Mouse (Mus musculus) cerebellum, adult 2 months (tissue): ENCODE results near the gene Il2rb. TPM values are rescaled to one million over a fixed set of nuclear protein-coding genes. Genes with fewer than 3 reads are reported as not detected.
A peak's percentile ranks its signal among the peaks of the same experiment; 100 is the strongest.

ENCODE experiments used
- DNase-seq, 2 experiments: peaks; one replicate each; pipeline ENCODE4 v3.0.0; 2021
- H3K27ac ChIP-seq: fragments of 200-500 bp; 2 replicates; pipeline ENCODE4 v1.5.1; 2012; ENCODE audit warnings: low read length, control low read depth, inconsistent platforms; ENCODE audit not compliant: insufficient read depth
- H3K27me3 ChIP-seq: fragments of 200-500 bp; 2 replicates; pipeline ENCODE4 v1.6.1; 2012; ENCODE audit warnings: inconsistent platforms, mild to moderate bottlenecking, low read length, moderate library complexity; ENCODE audit not compliant: control insufficient read depth, insufficient read depth
- H3K4me1 ChIP-seq: fragments of 200-500 bp; 2 replicates; pipeline ENCODE4 v1.6.1; 2011; ENCODE audit warnings: low read length; ENCODE audit not compliant: control insufficient read depth, insufficient read depth
- H3K4me3 ChIP-seq: fragments of 200-500 bp; replicated peaks from 2 replicates; pipeline ENCODE3; 2011; ENCODE audit warnings: mild to moderate bottlenecking, low read depth, low read length, control low read depth; ENCODE audit not compliant: insufficient read depth
- CTCF ChIP-seq: fragments of 200-500 bp; IDR thresholded peaks from 2 replicates; pipeline ENCODE4 v1.5.1; 2011; ENCODE audit warnings: low read depth, mild to moderate bottlenecking, control low read depth, low read length, moderate library complexity, borderline replicate concordance; ENCODE audit not compliant: insufficient read depth
- POLR2A ChIP-seq: fragments of 200-500 bp; IDR thresholded peaks from 2 replicates; pipeline ENCODE4 v1.6.1; 2011; ENCODE audit warnings: low read length, control low read depth, borderline replicate concordance; ENCODE audit not compliant: insufficient read depth
- WGBS: fragments of 180-500 bp; shearing (Covaris S2); methylation state at CpG from one replicate; pipeline ENCODE4 v1.1.7; 2018; 5-methylcytosine and 5-hydroxymethylcytosine counted together
- polyA plus RNA-seq: library from polyadenylated mRNA; depleted of rRNA; stranded (reverse); fragments of >200 nt; gene quantifications from 2 replicates; pipeline ENCODE4 v1.2.3, GENCODE M21; 2012; rRNA removed

Il2rb gene
- polyA plus RNA-seq, 1 experiment, result 0.10 TPM

- DNase-seq, result peak in 1 of 2 experiments; percentile 54
- no peak for TF ChIP-seq CTCF
- TF ChIP-seq POLR2A, result no peak
- WGBS, result 27% methylated on average over 23 of the region's 23 CpGs
- Histone ChIP-seq H3K4me1 (peaks cover 34% of the 10 kb centered on the region), H3K27me3 (no peaks in the 10 kb centered on the region), H3K4me3 (peak overlapping the region; percentile 54), H3K27ac (peak overlapping the region; percentile 70)
These were observed 57.6 kb downstream of the Il2rb start for GRCm38 (mm10) chr15:78437237-78438017.

GRCm38 (mm10) chr15:78436380-78437192 is 58.5 kb downstream of the Il2rb start:
- no peaks in the 10 kb centered on the region for H3K27me3 ChIP-seq
- H3K27ac ChIP-seq, result peak overlapping the region; percentile 75
- TF ChIP-seq POLR2A (no peak), CTCF (peak; percentile 16; the same call in 1 of the 2 replicates)
- 6% methylated on average over 32 of the region's 32 CpGs for WGBS
- peak; percentile 93 to 95 for DNase-seq
- H3K4me3 ChIP-seq, result peak overlapping the region; percentile 54
- H3K4me1 ChIP-seq, result peaks cover 34% of the 10 kb centered on the region

- DNase-seq, result peak in 1 of 2 experiments; percentile 36
- no peak overlapping the region for H3K4me3 ChIP-seq
- H3K27ac ChIP-seq, result no peak overlapping the region
- 82% methylated on average over 11 of the region's 11 CpGs for WGBS
- H3K4me1 ChIP-seq, result peaks cover 33% of the 10 kb centered on the region
- H3K27me3 ChIP-seq, result no peaks in the 10 kb centered on the region
- TF ChIP-seq CTCF, result no peak
- TF ChIP-seq POLR2A, result no peak
These were observed 59.4 kb downstream of the Il2rb start for GRCm38 (mm10) chr15:78435681-78436080.

GRCm38 (mm10) chr15:78434896-78435520 is 60.1 kb downstream of the Il2rb start:
- H3K27ac ChIP-seq, result no peak overlapping the region
- no peak for TF ChIP-seq POLR2A
- TF ChIP-seq CTCF, result peak; percentile 51; the same call in 1 of the 2 replicates
- peak in 1 of 2 experiments; percentile 42 for DNase-seq

GRCm38 (mm10) chr15:78431541-78432121 is 63.4 kb downstream of the Il2rb start:
- DNase-seq, result no peak
- Histone ChIP-seq H3K4me1 (peaks cover 19% of the 10 kb centered on the region), H3K27me3 (no peaks in the 10 kb centered on the region), H3K27ac (no peak overlapping the region), H3K4me3 (no peak overlapping the region)
- 76% methylated on average over 7 of the region's 7 CpGs for WGBS
- TF ChIP-seq CTCF (no peak), POLR2A (no peak)

More at GRCm38 (mm10) chr15:78434896-78435520, 60.1 kb downstream of the Il2rb start:
- Histone ChIP-seq H3K4me1 (peaks cover 29% of the 10 kb centered on the region), H3K4me3 (no peak overlapping the region), H3K27me3 (no peaks in the 10 kb centered on the region)
- 41% methylated on average over 6 of the region's 6 CpGs for WGBS

GRCm38 (mm10) chr15:78430874-78431273 is 64.2 kb downstream of the Il2rb start:
- 86% methylated on average over 10 of the region's 10 CpGs for WGBS
- Histone ChIP-seq H3K27ac (no peak overlapping the region), H3K4me3 (no peak overlapping the region), H3K27me3 (no peaks in the 10 kb centered on the region), H3K4me1 (peaks cover 13% of the 10 kb centered on the region)
- TF ChIP-seq CTCF (no peak), POLR2A (no peak)
- no peak for DNase-seq

- H3K4me3 ChIP-seq, result peak overlapping the region; percentile 78
- WGBS, result 81% methylated on average over 13 of the region's 13 CpGs
- H3K4me1 ChIP-seq, result peaks cover 8% of the 10 kb centered on the region
- no peak overlapping the region for H3K27ac ChIP-seq
- no peak for TF ChIP-seq POLR2A
- no peak for TF ChIP-seq CTCF
- no peak for DNase-seq
- H3K27me3 ChIP-seq, result no peaks in the 10 kb centered on the region
These were observed 65.0 kb downstream of the Il2rb start for GRCm38 (mm10) chr15:78429871-78430622.

Other genes starting within 250 kb of the Il2rb start
- 0.20 and 0.24 TPM in 2 replicates for gene Csf2rb2, start 189.6 kb downstream of the Il2rb start, polyA plus RNA-seq
- gene Csf2rb, start 169.5 kb downstream of the Il2rb start, polyA plus RNA-seq, result 0.30 and 0.33 TPM in 2 replicates
- 0.13 TPM in 1 of 2 replicates, not detected in the other for gene Tex33, start 99.4 kb downstream of the Il2rb start, polyA plus RNA-seq
- 84.3 and 86.1 TPM in 2 replicates for gene Tst, start 89.4 kb downstream of the Il2rb start, polyA plus RNA-seq
- 67.2 and 68.4 TPM in 2 replicates for gene Mpst, start 88.9 kb downstream of the Il2rb start, polyA plus RNA-seq
- gene Kctd17, start 66.7 kb downstream of the Il2rb start, polyA plus RNA-seq, result 316 and 321 TPM in 2 replicates
- 0.06 and 0.08 TPM in 2 replicates for gene Tmprss6, start 26.6 kb downstream of the Il2rb start, polyA plus RNA-seq
- 3.1 and 3.5 TPM in 2 replicates for gene C1qtnf6, start 36.1 kb upstream of the Il2rb start, polyA plus RNA-seq
- gene Sstr3, start 49.4 kb upstream of the Il2rb start, polyA plus RNA-seq, result 9.8 and 12.1 TPM in 2 replicates
- gene Rac2, start 77.5 kb upstream of the Il2rb start, polyA plus RNA-seq, result 1.4 and 1.8 TPM in 2 replicates
- 3.8 and 4.6 TPM in 2 replicates for gene Cyth4, start 101.8 kb upstream of the Il2rb start, polyA plus RNA-seq
- gene Elfn2, start 223.5 kb upstream of the Il2rb start, polyA plus RNA-seq, result 18.0 and 20.6 TPM in 2 replicates